Mouse (Mus musculus): ENCODE data around the gene Magt1. TPM values are rescaled to one million over a fixed set of nuclear protein-coding genes. Genes with fewer than 3 reads are reported as not detected.

The Magt1 gene
- polyA plus RNA-seq (2014; fragmentation: Illumina TruSeq; extraction: RNeasy Lipid Tissue Mini Kit (QIAGEN cat#74804); ENCODE audit: low read depth, low replicate concordance) = 151 TPM

DNA sequence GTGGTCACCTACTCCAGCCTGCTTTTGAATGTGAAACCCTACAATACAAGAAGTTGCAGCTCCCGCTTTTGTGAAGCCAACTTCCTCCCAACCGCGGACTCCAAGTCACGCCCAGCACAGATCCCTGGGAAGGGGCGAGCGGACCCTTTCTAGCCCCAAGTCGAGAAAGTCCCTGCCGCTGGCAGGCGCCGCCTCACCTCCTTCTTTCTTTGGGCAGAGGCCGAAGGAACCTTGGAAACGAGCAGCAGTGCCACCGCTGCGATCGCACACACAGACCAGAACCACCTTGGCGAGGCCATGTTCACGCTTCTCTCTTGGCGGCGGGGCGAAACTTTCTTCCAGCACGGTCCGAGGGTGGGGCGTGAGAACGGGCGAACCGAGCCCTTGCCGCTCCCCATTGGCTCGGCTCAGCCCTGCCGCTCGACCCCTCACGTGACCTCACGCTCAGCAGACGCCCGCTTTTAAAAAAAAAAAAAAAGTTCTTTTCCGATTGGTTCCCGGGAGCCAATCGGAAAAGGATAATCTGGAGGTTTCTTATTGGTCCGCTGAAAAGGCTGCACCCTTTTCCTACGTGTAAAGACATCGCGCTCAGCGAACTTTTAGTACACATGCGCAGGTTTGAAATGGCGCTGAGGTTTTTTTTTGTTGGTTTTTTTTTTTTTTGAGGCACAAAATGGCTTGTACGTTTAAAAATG is at the start of gene Magt1:
Magt1 (minus strand) TSS at position 442 of the 695 bp plus-strand sequence.

DNA sequence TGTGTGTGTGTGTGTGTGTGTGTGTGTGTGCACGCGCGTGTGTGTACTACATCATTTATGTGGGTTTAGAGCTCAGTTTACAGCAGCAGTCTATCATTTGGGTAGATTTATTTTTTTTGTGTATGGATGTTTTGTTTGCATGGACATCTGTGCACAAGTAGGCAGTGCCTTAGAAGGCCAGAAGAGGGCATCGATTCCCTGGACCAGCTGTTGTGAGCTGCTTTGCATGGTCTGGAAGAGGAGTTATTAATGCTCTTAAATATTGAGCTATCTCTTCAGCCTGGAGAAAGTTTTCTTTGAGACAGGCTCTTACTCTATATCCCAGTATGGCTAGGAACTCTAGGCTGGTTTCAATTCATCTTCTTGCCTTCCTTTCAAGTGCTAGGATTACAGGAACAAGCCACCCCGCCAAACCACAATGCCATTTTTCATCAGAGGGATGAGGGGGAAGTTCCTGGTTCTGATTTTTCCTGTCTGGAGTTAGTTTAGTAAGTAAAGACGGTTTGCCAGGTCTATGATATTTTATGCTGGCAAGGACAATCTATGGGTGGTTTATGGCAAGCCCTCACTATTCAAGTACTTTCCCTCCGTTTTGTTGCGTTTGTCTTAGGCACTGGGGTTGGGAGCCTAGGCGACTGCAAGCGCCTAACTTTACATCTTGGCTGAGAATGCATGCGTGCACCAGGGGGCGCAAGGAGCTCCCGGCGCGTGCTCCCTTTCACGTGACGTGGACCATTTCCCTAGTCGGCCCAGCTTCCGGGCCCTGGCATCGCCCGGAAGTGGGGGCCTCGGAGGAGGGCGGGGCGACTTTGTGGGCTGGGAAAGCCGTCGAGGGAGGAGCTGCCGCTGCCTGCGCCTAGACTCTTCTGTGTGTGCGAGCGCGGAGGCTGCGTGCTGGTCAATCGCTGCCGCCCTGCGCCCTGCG is 15.0 kb upstream of the Magt1 start, which contains the start of gene Atp7a:
Atp7a (plus strand) TSS at position 859 of the 925 bp plus-strand sequence.

GRCm38 (mm10) chrX:106015571-106016322 is 4.0 kb upstream of the Magt1 start, which contains the start of gene Cox7b:
TSS of gene Cox7b (plus strand) at chrX:106015700.

GRCm38 (mm10) chrX:105928861-105929477 is 82.7 kb downstream of the Magt1 start, which contains the start of gene Atrx:
TSS of gene Atrx (minus strand) at chrX:105929403.

Other genes starting within 250 kb of the Magt1 start
- gene Fgf16, start 247.6 kb downstream of the Magt1 start, polyA plus RNA-seq (2014; fragmentation: Illumina TruSeq; extraction: RNeasy Lipid Tissue Mini Kit (QIAGEN cat#74804); ENCODE audit: low read depth, low replicate concordance) = 0.25 TPM
- 210 TPM for gene Atrx, start 82.5 kb downstream of the Magt1 start, polyA plus RNA-seq (2014; fragmentation: Illumina TruSeq; extraction: RNeasy Lipid Tissue Mini Kit (QIAGEN cat#74804); ENCODE audit: low read depth, low replicate concordance)
- gene Cox7b, start 3.8 kb upstream of the Magt1 start, polyA plus RNA-seq (2014; fragmentation: Illumina TruSeq; extraction: RNeasy Lipid Tissue Mini Kit (QIAGEN cat#74804); ENCODE audit: low read depth, low replicate concordance) = 1,901 TPM
- 62.9 TPM for gene Atp7a, start 15.4 kb upstream of the Magt1 start, polyA plus RNA-seq (2014; fragmentation: Illumina TruSeq; extraction: RNeasy Lipid Tissue Mini Kit (QIAGEN cat#74804); ENCODE audit: low read depth, low replicate concordance)
- gene Tlr13, start 131.3 kb upstream of the Magt1 start, polyA plus RNA-seq (2014; fragmentation: Illumina TruSeq; extraction: RNeasy Lipid Tissue Mini Kit (QIAGEN cat#74804); ENCODE audit: low read depth, low replicate concordance) = 7.8 TPM
- gene Pgk1, start 175.2 kb upstream of the Magt1 start, polyA plus RNA-seq (2014; fragmentation: Illumina TruSeq; extraction: RNeasy Lipid Tissue Mini Kit (QIAGEN cat#74804); ENCODE audit: low read depth, low replicate concordance) = 215 TPM
- gene Taf9b, start 209.3 kb upstream of the Magt1 start, polyA plus RNA-seq (2014; fragmentation: Illumina TruSeq; extraction: RNeasy Lipid Tissue Mini Kit (QIAGEN cat#74804); ENCODE audit: low read depth, low replicate concordance) = 35.6 TPM
- gene Fnd3c2, start 243.5 kb upstream of the Magt1 start, polyA plus RNA-seq (2014; fragmentation: Illumina TruSeq; extraction: RNeasy Lipid Tissue Mini Kit (QIAGEN cat#74804); ENCODE audit: low read depth, low replicate concordance) = not detected

All from sigmoid colon, adult 10 weeks (tissue).